Mouse (Mus musculus) MEL (cell line): ENCODE measurements at regions not wholly inside any gene's neighbourhood (a gene's known extent, or its start where the extent isn't known, plus 50 kb on each side); places are given as distances from the start of the nearest gene placed in this dataset.

Experiments used
- CTCF ChIP-seq, 3 experiments: IDR thresholded peaks in 2 of 3; conservative IDR thresholded peaks in 1 of 3; 2 replicates each; pipeline ENCODE4 v1.5.1; 2011 to 2012; ENCODE audit warnings: low read length in 3 of 3, low read depth in 2 of 3, mild to moderate bottlenecking in 2 of 3, improper control_type of control experiment in 1 of 3, inconsistent platforms in 1 of 3, mixed read lengths in 1 of 3, moderate library complexity in 1 of 3; ENCODE audit not compliant: control insufficient read depth in 1 of 3, insufficient read depth in 1 of 3, poor library complexity in 1 of 3, severe bottlenecking in 1 of 3
- POLR2A ChIP-seq, 2 experiments: IDR thresholded peaks; 2 replicates each; pipeline ENCODE4 v1.6.1; 2011 to 2012; ENCODE audit warnings: low read length in 2 of 2, mild to moderate bottlenecking in 2 of 2, control low read depth in 1 of 2, improper control_type of control experiment in 1 of 2, low read depth in 1 of 2, moderate library complexity in 1 of 2; ENCODE audit not compliant: control insufficient read depth in 1 of 2, insufficient read depth in 1 of 2, poor library complexity in 1 of 2
- POLR2AphosphoS5 ChIP-seq: IDR thresholded peaks from 2 replicates; pipeline ENCODE4 v1.6.1; 2012; ENCODE audit warnings: low read depth, borderline replicate concordance, mild to moderate bottlenecking, inconsistent platforms, low read length, moderate library complexity, mixed read lengths
- SIN3A ChIP-seq: IDR thresholded peaks from 2 replicates; pipeline ENCODE4 v1.6.1; 2012; ENCODE audit warnings: low read length, improper control_type of control experiment, inconsistent platforms
- TAL1 ChIP-seq: IDR thresholded peaks from 2 replicates; pipeline ENCODE4 v1.6.1; 2012; ENCODE audit warnings: mild to moderate bottlenecking, inconsistent platforms, low read length, moderate library complexity, mixed read lengths
- TCF12 ChIP-seq: IDR thresholded peaks from 2 replicates; pipeline ENCODE4 v1.6.1; 2014; ENCODE audit warnings: low read depth, mild to moderate bottlenecking, inconsistent platforms, low read length, improper control_type of control experiment, moderate library complexity
- USF1 ChIP-seq: IDR thresholded peaks from 2 replicates; pipeline ENCODE4 v1.6.1; 2014; ENCODE audit warnings: low read depth, mild to moderate bottlenecking, inconsistent platforms, low read length, improper control_type of control experiment, moderate library complexity
- ZC3H11A ChIP-seq: IDR thresholded peaks from 2 replicates; pipeline ENCODE4 v1.6.1; 2012; ENCODE audit warnings: low read depth, mild to moderate bottlenecking, inconsistent platforms, low read length, improper control_type of control experiment

GRCm38 (mm10) chr7:78121151-78121486 is 616.7 kb downstream of the Ntrk3 start:
- TF ChIP-seq USF1 (no peak), TCF12 (no peak), POLR2AphosphoS5 (no peak), POLR2A (IDR thresholded peaks at IDR 0.05; ENCODE audit: control insufficient read depth in 1 of 2, insufficient read depth in 1 of 2, low read depth in 1 of 2, low read length in 2 of 2, poor library complexity in 1 of 2) (no peak), SIN3A (no peak), CTCF (IDR thresholded peaks at IDR 0.05 in 2 of 3, conservative IDR thresholded peaks at IDR 0.05 in 1 of 3; ENCODE audit: control insufficient read depth in 1 of 3, insufficient read depth in 1 of 3, low read depth in 2 of 3, low read length in 3 of 3, poor library complexity in 1 of 3, severe bottlenecking in 1 of 3) (no peak), ZC3H11A (no peak), TAL1 (no peak)
